Mouse (Mus musculus) stomach, adult 2 months (tissue): ENCODE results near the gene Rxfp3. TPM values are rescaled to one million over a fixed set of nuclear protein-coding genes. Genes with fewer than 3 reads are reported as not detected.

ENCODE experiments used
- polyA plus RNA-seq: library from polyadenylated mRNA; depleted of rRNA; stranded (reverse); fragments of >200 nt; gene quantifications from 2 replicates; pipeline ENCODE4 v1.2.3, GENCODE M21; 2012; rRNA removed

Gene Rxfp3
- not detected in 2 replicates for polyA plus RNA-seq

GRCm38 (mm10) chr15:11037711-11038110, at the start of gene Rxfp3:
Gene Rxfp3, minus strand, starts transcription at chr15:11037991.

GRCm38 (mm10) chr15:11064558-11065411, 27.0 kb upstream of the Rxfp3 start, which contains the start of gene Adamts12:
Gene Adamts12, plus strand, starts transcription at chr15:11064790.

GRCm38 (mm10) chr15:11000421-11000820, 37.4 kb downstream of the Rxfp3 start, which contains the start of gene Slc45a2:
Gene Slc45a2, plus strand, starts transcription at chr15:11000721.

Other genes with a start within 250 kb of the Rxfp3 start
- gene C1qtnf3, start 85.7 kb downstream of the Rxfp3 start, polyA plus RNA-seq = 0.24 and 1.0 TPM in 2 replicates
- 1.9 and 2.5 TPM in 2 replicates for gene Amacr, start 56.2 kb downstream of the Rxfp3 start, polyA plus RNA-seq
- not detected in 2 replicates for gene Slc45a2, start 37.3 kb downstream of the Rxfp3 start, polyA plus RNA-seq
- gene Adamts12, start 26.8 kb upstream of the Rxfp3 start, polyA plus RNA-seq = 0.08 and 0.14 TPM in 2 replicates